Mouse (Mus musculus) liver, adult 2 months (tissue): ENCODE results near the gene Triobp. TPM values are rescaled to one million over a fixed set of nuclear protein-coding genes. Genes with fewer than 3 reads are reported as not detected.

ENCODE experiments used
- DNase-seq: peaks from one replicate; pipeline ENCODE4 v3.0.0-alpha.2; 2011; ENCODE audit warnings: low read depth, low spot score; ENCODE audit errors: extremely low read depth
- H3K27ac ChIP-seq: fragments of 200-500 bp; replicated peaks from 2 replicates; pipeline ENCODE4 v1.5.1; 2012; ENCODE audit warnings: low read depth, mild to moderate bottlenecking, control low read depth, inconsistent platforms, low read length; ENCODE audit not compliant: insufficient read depth
- H3K27me3 ChIP-seq: fragments of 200-500 bp; 2 replicates; pipeline ENCODE4 v1.6.1; 2012; ENCODE audit warnings: mild to moderate bottlenecking, moderate library complexity, low read length, inconsistent platforms; ENCODE audit not compliant: control insufficient read depth, insufficient read depth
- H3K36me3 ChIP-seq: fragments of 200-500 bp; 2 replicates; pipeline ENCODE4 v1.6.1; 2012; ENCODE audit warnings: low read length, inconsistent platforms; ENCODE audit not compliant: control insufficient read depth, insufficient read depth
- H3K4me1 ChIP-seq: fragments of 200-500 bp; 2 replicates; pipeline ENCODE4 v1.6.1; 2011; ENCODE audit warnings: low read length; ENCODE audit not compliant: control insufficient read depth, insufficient read depth
- H3K4me3 ChIP-seq: fragments of 200-500 bp; 2 replicates; pipeline ENCODE4 v1.5.1; 2011; ENCODE audit warnings: low read depth, mild to moderate bottlenecking, control low read depth, low read length, moderate library complexity; ENCODE audit not compliant: insufficient read depth
- H3K79me2 ChIP-seq: fragments of 200-500 bp; 2 replicates; pipeline ENCODE4 v1.6.1; 2012; ENCODE audit warnings: inconsistent platforms, mild to moderate bottlenecking, low read length, moderate library complexity; ENCODE audit not compliant: control insufficient read depth, insufficient read depth
- H3K9ac ChIP-seq: fragments of 200-500 bp; 2 replicates; pipeline ENCODE4 v1.6.1; 2012; ENCODE audit warnings: low read depth, mild to moderate bottlenecking, control low read depth, inconsistent platforms, low read length
- CTCF ChIP-seq: fragments of 200-500 bp; IDR thresholded peaks from 2 replicates; pipeline ENCODE4 v1.5.1; 2011; ENCODE audit warnings: low read depth, low read length, control low read depth
- POLR2A ChIP-seq: fragments of 200-500 bp; IDR thresholded peaks from 2 replicates; pipeline ENCODE4 v1.6.1; 2011; ENCODE audit warnings: low read length, control low read depth; ENCODE audit not compliant: insufficient read depth; ENCODE audit errors: extremely low read depth
- WGBS: fragments of 180-500 bp; shearing (Covaris S2); methylation state at CpG from one replicate; pipeline ENCODE4 v1.1.7; 2018; 5-methylcytosine and 5-hydroxymethylcytosine counted together
- polyA plus RNA-seq: library from polyadenylated mRNA; depleted of rRNA; stranded (reverse); fragments of >200 nt; gene quantifications from 2 replicates; pipeline ENCODE4 v1.2.3, GENCODE M21; 2012
- total RNA-seq: library from RNA; depleted of rRNA; stranded (reverse); fragments of >200 nt; gene quantifications from 2 replicates; pipeline ENCODE4 v1.2.3, GENCODE M21; 2014

Gene Triobp
- total and polyA plus RNA-seq, 2 experiments: 11.9 to 19.9 TPM

DNA sequence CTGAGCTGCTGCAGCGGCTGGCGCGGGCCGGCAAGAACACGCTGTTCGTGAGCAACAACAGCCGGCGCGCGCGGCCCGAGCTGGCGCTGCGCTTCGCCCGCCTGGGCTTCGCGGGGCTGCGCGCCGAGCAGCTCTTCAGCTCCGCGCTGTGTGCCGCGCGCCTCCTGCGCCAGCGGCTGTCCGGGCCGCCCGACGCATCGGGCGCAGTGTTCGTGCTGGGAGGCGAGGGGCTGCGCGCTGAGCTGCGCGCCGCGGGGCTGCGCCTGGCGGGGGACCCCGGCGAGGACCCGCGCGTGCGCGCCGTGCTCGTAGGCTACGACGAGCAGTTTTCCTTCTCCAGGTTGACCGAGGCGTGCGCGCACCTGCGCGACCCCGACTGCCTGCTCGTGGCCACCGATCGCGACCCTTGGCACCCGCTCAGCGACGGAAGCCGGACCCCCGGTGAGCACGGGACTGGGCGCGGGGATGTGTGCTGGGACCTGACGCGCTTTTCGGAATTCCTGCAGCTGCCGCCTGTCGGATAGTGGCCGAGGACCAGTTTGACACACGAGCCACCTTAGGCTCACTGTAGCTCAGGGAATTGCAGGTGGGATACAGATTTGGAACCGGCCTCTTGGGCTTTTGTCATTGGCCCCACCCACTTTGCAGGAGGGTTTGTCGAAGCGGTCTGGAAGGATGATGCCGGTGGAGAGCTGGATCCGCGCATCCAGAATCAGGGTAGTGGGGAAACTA, 33.3 kb upstream of the Triobp start:
- Histone ChIP-seq H3K4me1 (peaks cover 5% of the 10 kb centered on the region; the same call in 1 of the 2 replicates), H3K9ac (peak overlapping the region; percentile 54), H3K27me3 (0 out of 2 replicates have a peak, but pooled peaks cover 5% of the 10 kb centered on the region), H3K4me3 (peak overlapping the region; percentile 49; the same call in 1 of the 2 replicates), H3K79me2 (no peaks in the 10 kb centered on the region), H3K27ac (no peak overlapping the region), H3K36me3 (no peaks in the 10 kb centered on the region)
- TF ChIP-seq CTCF (no peak), POLR2A (no peak)
- no peak for DNase-seq
- 4% methylated on average over 87 of the region's 87 CpGs for WGBS

GRCm38 (mm10) chr15:78914823-78915659, 32.5 kb upstream of the Triobp start:
- Histone ChIP-seq H3K27me3 (0 out of 2 replicates have a peak, but pooled peaks cover 5% of the 10 kb centered on the region), H3K36me3 (no peaks in the 10 kb centered on the region), H3K4me1 (peaks cover 5% of the 10 kb centered on the region; the same call in 1 of the 2 replicates), H3K27ac (no peak overlapping the region), H3K9ac (no peak overlapping the region), H3K79me2 (no peaks in the 10 kb centered on the region), H3K4me3 (no peak overlapping the region)
- WGBS: 51% methylated on average over 8 of the region's 8 CpGs
- peak; percentile 41 for DNase-seq
- TF ChIP-seq POLR2A: no peak
- TF ChIP-seq CTCF: no peak

DNA sequence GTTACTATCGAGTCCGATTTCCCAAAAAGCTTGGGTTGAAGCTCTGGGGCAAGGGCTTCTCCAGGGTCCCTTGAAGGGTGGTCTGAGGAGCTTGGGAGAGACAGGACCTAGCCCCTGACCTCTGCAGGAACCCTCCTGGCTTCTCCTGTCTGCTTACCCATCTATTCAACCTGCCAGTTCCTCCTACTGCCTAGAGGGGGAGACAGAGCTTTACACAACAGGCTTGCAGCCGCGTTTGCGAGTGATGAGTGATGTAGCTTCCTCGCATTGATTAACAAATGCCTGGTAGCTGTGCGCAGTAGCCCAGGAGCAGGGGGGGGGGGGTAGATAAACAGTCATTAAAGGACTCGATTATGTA, 31.9 kb upstream of the Triobp start:
- DNase-seq: peak; percentile 64
- H3K79me2 ChIP-seq: no peaks in the 10 kb centered on the region
- H3K36me3 ChIP-seq: no peaks in the 10 kb centered on the region
- WGBS: 7% methylated on average over 8 of the region's 8 CpGs
- no peak overlapping the region for H3K27ac ChIP-seq
- peaks cover 5% of the 10 kb centered on the region; the same call in 1 of the 2 replicates for H3K4me1 ChIP-seq
- H3K4me3 ChIP-seq: no peak overlapping the region
- peak; percentile 87 for TF ChIP-seq CTCF
- no peak for TF ChIP-seq POLR2A
- H3K27me3 ChIP-seq: 0 out of 2 replicates have a peak, but pooled peaks cover 5% of the 10 kb centered on the region
- no peak overlapping the region for H3K9ac ChIP-seq

DNA sequence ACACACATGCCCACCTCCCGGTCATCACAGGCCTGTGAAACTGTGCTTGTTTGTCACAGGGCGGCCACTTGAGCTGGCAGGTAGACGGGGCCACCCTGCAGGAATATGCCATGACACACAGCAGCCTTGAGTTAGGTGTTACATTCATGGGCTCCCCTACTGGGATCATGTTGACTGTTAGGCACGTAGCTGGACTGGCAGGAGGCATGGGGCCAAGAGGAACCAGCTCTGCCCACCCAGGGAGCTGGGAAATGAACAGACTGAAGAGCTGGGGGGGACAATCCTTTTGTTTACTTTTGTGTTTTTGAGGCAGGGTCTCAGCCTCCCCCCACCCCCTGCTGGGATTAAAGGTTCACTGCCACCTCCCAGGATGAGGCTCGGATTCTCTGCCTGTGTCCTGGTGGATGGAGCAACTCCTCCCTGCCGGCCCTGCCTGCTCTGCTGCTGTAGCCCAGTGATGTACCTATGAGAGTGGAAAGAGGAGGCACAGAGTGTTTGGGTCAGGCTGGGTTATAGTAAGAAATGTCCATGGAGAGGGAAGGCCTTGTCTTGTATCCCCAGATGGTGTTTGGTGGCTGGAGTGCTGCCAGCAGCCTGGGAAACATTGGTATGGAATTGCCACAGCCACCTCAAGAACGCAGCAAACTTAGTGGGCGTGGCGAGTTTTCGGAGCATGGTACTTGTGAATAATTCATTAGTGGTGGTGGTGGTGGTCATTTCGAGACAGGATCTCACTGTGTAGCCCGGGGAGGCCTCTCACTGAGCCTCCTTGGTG, 31.3 kb upstream of the Triobp start:
- Histone ChIP-seq H3K36me3 (no peaks in the 10 kb centered on the region), H3K27me3 (0 out of 2 replicates have a peak, but pooled peaks cover 5% of the 10 kb centered on the region), H3K79me2 (no peaks in the 10 kb centered on the region), H3K27ac (no peak overlapping the region), H3K9ac (no peak overlapping the region), H3K4me1 (peaks cover 5% of the 10 kb centered on the region; the same call in 1 of the 2 replicates), H3K4me3 (no peak overlapping the region)
- no peak for TF ChIP-seq POLR2A
- TF ChIP-seq CTCF: no peak
- DNase-seq: no peak
- 89% methylated on average over 12 of the region's 12 CpGs for WGBS

DNA sequence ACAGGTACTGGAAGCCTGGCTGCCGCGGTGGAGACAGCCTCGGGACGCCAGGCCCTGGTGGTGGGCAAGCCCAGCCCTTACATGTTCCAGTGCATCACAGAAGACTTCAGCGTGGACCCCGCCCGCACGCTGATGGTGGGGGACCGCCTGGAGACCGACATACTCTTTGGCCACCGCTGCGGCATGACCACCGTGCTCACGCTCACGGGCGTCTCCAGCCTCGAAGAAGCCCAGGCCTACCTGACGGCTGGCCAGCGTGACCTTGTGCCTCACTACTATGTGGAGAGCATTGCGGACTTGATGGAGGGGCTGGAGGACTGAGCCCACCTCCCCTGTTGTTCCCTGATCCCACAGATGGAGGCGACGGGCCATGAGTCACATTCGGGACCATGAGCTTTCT, 29.4 kb upstream of the Triobp start:
- no peaks in the 10 kb centered on the region for H3K36me3 ChIP-seq
- no peak overlapping the region for H3K27ac ChIP-seq
- H3K79me2 ChIP-seq: no peaks in the 10 kb centered on the region
- 0 out of 2 replicates have a peak, but pooled peaks cover 5% of the 10 kb centered on the region for H3K27me3 ChIP-seq
- WGBS: 97% methylated on average over 23 of the region's 23 CpGs
- DNase-seq: no peak
- no peak overlapping the region for H3K9ac ChIP-seq
- peaks cover 5% of the 10 kb centered on the region; the same call in 1 of the 2 replicates for H3K4me1 ChIP-seq
- no peak overlapping the region for H3K4me3 ChIP-seq
- TF ChIP-seq CTCF (no peak), POLR2A (no peak)
